Mouse (Mus musculus) left cerebral cortex, adult 2 months (tissue): ENCODE data around the gene Usp11. TPM values are rescaled to one million over a fixed set of nuclear protein-coding genes. Genes with fewer than 3 reads are reported as not detected.
A peak's percentile ranks its signal among the peaks of the same experiment; 100 is the strongest.

ENCODE experiments used
- DNase-seq, 2 experiments: peaks; one replicate each; pipeline ENCODE4 v3.0.0; 2021 to 2022; ENCODE audit warnings: low spot score in 2 of 2, mixed read lengths in 1 of 2; ENCODE audit errors: extremely low spot score in 1 of 2
- H3K27ac ChIP-seq: fragments of 200-600 bp; 2 replicates; pipeline ENCODE4 v1.8.1; 2022
- H3K4me3 ChIP-seq: fragments of 200-600 bp; 2 replicates; pipeline ENCODE4 v1.8.1; 2022
- CTCF ChIP-seq: fragments of 200-600 bp; IDR thresholded peaks from 2 replicates; pipeline ENCODE4 v1.8.1; 2022; ENCODE audit warnings: antibody characterized with exemption, mild to moderate bottlenecking, moderate library complexity
- intact Hi-C: fragments of 180-260 bp; cut with DNase I; formaldehyde crosslinking; loops from one replicate; pipeline ENCODE4 v1.15.1; 2025
- long read RNA-seq, 2 experiments: library from polyadenylated mRNA; stranded (forward); transcript quantifications; one replicate each; pipeline ENCODE4 v2.0.0; 2021; ENCODE audit warnings: borderline mapping rate in 2 of 2
- total RNA-seq, 2 experiments: library from RNA; stranded (reverse); gene quantifications; 2 replicates each; pipeline ENCODE4 v1.2.3; 2021

Usp11 gene
- total RNA-seq, result 100 to 1,000 TPM; 103 to 106 TPM
- long read RNA-seq, experiment 1, transcript Usp11-201 (21 exons, 3,467 nt), result major isoform, 158 of 195 reads
- long read RNA-seq, experiment 1, partial matches to known transcripts, result 9 of 195 reads
- long read RNA-seq, experiment 1, other reads (novel, unspliced or antisense), result 28 of 195 reads
- long read RNA-seq, experiment 2, transcript Usp11-201 (21 exons, 3,467 nt), result major isoform, 132 of 162 reads
- long read RNA-seq, experiment 2, partial matches to known transcripts, result 16 of 162 reads
- long read RNA-seq, experiment 2, other reads (novel, unspliced or antisense), result 14 of 162 reads

DNA sequence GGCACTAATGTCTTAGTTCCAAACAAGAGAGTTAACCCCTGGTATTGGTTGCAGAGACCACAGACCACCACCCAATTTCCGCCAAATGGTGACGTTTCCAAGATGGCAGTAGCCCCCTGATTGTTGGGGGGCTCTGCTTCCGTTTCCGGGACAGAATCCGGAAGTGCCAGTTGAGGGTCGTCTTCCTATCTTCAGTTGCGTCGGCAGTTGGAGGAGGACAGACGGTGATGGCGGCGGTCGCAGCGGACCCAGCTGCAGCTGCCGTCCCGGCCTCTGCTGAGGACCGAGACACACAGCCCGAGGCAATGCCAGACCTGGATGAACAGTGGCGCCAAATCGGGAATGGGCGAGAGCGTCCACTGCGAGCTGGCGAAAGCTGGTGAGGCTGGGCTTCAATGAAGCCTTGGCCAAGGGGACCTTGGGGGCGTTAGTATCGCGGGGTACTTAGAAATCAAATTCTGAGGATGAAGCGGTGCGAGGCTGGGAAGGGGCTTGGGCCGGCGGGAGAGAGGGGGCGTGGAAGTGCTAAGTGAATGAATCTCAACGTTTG lies at the start of gene Usp11:
Usp11 (plus strand) TSS at position 166 of the 550 bp plus-strand sequence.
- TF ChIP-seq CTCF, result no peak
- intact Hi-C loops, result loop anchor here (2.0 to 5.0 kb wide), 2 partner anchors 15 to 68 kb away; no protein-coding TSS in a partner anchor
- Histone ChIP-seq H3K27ac (peak within 1 kb of the TSS; percentile 87), H3K4me3 (peak within 1 kb of the TSS; percentile 59)
- peak; percentile 25 to 37 for DNase-seq

DNA sequence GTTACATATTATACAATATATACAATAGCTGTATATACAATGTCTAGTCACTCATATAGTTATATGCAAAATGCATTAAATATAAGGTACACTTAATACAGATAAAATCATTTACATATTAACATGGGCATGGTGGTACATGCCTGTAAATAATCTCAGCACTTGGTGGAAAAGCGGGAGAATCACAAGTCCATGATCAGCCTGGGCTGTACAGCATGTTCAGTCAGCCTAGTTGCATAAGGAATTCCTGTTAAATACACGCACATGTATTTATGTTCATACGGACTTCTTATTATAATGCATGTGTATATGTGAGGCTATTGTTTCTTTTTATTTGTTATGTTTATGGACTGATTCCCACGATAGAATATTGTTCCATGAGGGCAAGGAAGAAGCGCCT lies 46.1 kb upstream of the Usp11 start:
- intact Hi-C loops, result no loop called here
- TF ChIP-seq CTCF, result no peak
- DNase-seq, result no peak
- H3K4me3 ChIP-seq, result peak overlapping the region; percentile 57
- no peak overlapping the region for H3K27ac ChIP-seq

DNA sequence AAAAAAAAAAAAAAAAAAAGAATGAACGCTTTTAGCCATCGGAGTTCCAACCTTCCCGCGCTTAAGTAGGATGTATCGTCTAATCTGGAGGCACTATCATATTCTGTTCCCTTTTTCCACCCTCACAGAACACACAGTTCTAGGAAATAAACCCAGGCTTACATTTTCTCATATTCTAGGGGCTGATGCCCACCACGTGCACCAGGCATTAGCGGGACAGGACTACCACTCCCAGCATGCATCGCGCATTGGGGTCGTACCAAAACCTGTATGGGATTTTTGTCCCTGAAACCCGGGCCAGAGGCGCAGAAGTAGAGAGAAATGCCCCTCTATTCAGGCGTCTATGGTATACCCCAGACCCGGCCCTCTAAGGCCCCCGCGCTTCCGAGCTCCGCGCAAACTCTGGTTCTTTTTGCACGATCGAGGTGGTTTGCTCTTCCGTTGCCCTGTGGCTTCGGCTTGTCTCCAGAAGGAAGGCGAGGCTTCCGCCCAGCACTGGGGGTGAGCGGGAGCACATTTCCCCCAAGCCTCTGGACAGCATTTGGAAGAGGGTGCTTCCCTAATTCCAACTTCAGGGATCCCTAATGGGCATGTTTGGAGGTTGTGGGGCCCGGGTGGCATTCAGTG lies 45.6 kb upstream of the Usp11 start, which contains the start of gene Uba1:
Uba1 (plus strand) TSS at position 301 of the 627 bp plus-strand sequence.
- no peak for TF ChIP-seq CTCF
- DNase-seq, result peak; percentile 71 to 82
- intact Hi-C loops, result no loop called here
- peak within 1 kb of the TSS; percentile 57 for H3K4me3 ChIP-seq
- 0 out of 2 replicates have a peak within 1 kb of the TSS, but pooled peaks have one; percentile 38 for H3K27ac ChIP-seq

DNA sequence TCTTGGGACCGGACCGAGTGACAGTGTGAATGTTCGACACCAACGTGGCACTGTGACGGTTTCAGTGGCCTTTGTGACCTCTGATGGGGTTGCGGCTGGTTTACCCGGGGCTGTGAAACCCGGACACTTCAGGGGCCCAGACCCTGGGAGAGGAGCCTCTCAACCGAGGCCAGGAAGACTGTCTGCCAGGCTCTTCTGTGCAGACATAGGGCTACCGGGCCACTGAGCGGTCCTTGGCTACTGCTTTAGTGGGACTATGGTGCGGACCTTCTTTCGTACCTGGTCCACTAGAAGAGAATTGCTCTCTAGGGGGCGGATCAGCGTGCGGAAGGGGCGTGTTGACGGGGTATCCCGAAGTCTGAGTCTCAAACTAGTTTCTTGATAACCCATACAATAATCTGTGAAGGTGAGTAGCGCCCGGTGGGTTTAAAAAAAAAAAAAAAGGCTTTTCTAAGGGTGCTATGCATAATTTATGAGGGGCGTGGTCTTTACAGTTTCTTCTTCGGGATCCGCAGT lies 44.8 kb upstream of the Usp11 start:
- no peak for DNase-seq
- no peak overlapping the region for H3K27ac ChIP-seq
- peak overlapping the region; percentile 57 for H3K4me3 ChIP-seq
- intact Hi-C loops, result no loop called here
- no peak for TF ChIP-seq CTCF

DNA sequence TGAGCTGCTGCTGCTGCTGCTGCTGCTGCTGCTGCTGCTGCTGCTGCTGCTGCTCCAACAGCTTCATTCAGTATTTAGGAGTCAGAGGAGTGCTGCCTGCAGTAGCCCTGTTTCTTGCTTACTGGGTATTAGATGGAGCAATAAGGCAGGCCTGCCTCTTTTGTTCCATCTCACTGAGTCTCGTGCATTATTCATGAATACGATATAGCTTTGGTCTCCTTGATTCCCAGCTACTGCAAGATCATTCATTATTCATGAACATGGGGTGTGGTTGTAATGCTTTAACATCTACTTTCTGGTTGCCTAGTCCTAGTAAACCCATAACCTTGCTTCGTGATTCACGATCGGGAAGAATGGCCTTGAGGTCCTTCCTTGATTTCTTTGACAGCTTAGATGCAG lies 41.4 kb upstream of the Usp11 start:
- no peak for TF ChIP-seq CTCF
- no peak overlapping the region for H3K27ac ChIP-seq
- DNase-seq, result no peak
- intact Hi-C loops, result loop anchor here (2.0 to 5.0 kb wide), 3 partner anchors 110 to 285 kb away; no protein-coding TSS in a partner anchor
- no peak overlapping the region; the same call in 1 of the 2 replicates for H3K4me3 ChIP-seq

DNA sequence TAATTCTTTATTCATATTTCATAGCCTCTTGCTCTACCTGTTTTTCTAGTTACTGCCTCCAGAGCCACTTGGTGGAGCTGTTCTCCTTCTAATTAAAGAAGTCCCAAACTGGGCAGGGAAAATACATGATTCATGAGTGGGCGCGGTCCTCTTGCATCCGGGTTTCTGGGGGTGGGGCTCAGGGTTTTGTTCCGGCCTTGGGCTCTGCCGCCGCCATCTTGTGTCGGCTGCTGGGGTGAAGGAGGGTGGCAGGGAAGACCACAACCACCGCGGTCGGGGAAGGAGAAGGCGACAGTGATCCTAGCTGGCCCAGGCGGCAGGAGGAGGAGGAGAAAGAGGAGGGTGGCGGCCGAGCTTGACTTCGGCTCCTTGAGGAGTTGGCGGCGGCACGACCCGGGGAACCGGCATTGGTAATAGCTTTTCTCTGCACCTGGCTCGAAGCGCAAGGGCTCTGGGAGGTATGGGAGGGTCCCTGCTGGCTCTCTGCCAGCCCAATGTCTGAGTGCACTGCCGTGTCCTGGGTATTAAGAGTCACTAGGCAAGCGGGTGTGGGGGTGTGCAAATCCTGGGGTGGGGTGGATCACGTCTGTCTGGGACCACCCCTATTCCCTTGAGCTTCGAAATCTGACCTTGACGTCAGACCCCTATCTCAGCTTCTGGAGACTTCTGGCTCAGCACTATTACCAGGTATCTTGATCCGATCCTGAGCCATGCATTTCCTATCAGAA lies 40.8 kb upstream of the Usp11 start:
- intact Hi-C loops, result loop anchor here (2.0 to 5.0 kb wide), 3 partner anchors 109 to 284 kb away; no protein-coding TSS in a partner anchor
- peak overlapping the region; percentile 60 for H3K27ac ChIP-seq
- peak; percentile 70 to 80 for DNase-seq
- TF ChIP-seq CTCF, result peak; percentile 62
- peak overlapping the region; percentile 56 for H3K4me3 ChIP-seq

DNA sequence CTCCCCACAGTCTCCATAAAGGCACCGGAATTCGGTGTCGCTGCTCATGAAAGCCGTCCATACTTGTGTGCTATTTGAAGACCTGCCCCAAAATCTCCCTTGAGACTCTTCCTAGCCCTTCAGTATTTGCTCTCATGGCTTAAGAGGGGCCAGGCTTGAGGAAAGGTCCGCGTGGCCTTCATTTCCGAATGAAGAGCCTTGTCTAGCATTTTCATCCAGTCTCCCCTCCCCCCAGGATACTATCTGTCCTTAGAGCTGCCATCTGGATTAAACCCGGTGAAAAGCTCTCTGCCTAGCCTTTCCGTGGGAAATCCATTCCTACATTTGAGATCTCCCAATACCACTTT lies 40.3 kb upstream of the Usp11 start:
- TF ChIP-seq CTCF, result no peak
- intact Hi-C loops, result loop anchor here (2.0 to 5.0 kb wide), 3 partner anchors 109 to 284 kb away; no protein-coding TSS in a partner anchor
- Histone ChIP-seq H3K27ac (peak overlapping the region; percentile 60), H3K4me3 (peak overlapping the region; percentile 56)
- DNase-seq, result no peak

DNA sequence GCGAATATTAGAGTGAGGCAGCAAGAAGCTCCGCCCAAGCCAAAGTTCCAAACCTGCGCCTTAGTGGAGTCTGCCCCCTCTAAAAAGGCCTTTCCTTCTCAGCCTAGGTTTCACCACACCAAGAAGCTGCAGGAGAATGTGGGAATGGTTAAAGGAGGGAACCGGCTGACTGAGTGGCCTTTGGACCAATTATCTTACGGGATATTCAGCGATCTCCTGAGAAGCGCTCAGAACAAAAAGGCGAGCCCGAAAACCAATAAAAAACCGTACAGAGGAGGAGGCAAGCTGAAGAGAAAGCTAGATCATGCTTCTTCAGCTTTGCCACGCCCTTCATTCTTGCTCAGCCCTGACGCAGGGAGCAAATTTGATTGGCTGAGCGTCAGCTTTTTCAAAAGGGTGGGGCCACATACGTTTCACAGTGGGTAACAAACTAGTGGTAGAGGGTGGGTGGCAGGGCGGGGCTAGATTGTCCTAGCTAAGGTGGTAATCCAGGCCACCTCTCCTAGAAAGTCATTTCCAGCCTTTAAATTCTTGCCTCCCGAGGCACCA lies 16.1 kb upstream of the Usp11 start, which contains the start of gene Cdk16:
Cdk16 (plus strand) TSS at position 436 of the 549 bp plus-strand sequence.
- no peak for TF ChIP-seq CTCF
- H3K4me3 ChIP-seq, result peak within 1 kb of the TSS; percentile 74

DNA sequence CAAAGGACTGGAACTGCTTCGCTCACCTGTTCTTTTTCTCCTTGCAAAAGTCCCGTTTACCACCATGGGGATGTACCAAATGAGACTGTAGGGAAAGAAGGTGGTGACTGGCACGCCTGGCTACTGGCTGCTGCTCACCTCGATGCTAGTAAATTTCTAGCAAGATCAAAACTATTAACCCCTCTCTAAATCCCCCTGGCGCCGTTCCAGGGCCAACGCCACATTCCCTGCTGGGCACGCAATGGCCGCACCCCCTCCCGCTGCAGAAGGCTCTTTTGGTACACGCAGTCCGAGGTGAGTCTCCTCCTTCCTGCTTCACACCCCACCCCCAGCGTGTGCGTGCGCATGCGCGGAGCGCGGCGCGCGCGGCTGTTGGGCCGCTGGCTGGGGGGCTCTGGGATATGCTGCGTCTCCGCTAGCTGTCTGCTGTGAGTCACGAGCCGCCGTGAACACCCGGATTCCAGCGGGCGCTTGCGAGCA lies 15.6 kb upstream of the Usp11 start:
- Histone ChIP-seq H3K27ac (peak overlapping the region; percentile 97), H3K4me3 (peak overlapping the region; percentile 74)
- intact Hi-C loops, result loop anchor here (2.0 kb wide), 1 partner anchor 17 kb away; no protein-coding TSS in a partner anchor
- DNase-seq, result peak; percentile 83 to 84
- TF ChIP-seq CTCF, result no peak

More for the DNA sequence above, 16.1 kb upstream of the Usp11 start, which contains the start of gene Cdk16:
- peak within 1 kb of the TSS; percentile 97 for H3K27ac ChIP-seq
- DNase-seq, result peak; percentile 74 to 81
- intact Hi-C loops, result loop anchor here (2.0 kb wide), 1 partner anchor 17 kb away; no protein-coding TSS in a partner anchor

DNA sequence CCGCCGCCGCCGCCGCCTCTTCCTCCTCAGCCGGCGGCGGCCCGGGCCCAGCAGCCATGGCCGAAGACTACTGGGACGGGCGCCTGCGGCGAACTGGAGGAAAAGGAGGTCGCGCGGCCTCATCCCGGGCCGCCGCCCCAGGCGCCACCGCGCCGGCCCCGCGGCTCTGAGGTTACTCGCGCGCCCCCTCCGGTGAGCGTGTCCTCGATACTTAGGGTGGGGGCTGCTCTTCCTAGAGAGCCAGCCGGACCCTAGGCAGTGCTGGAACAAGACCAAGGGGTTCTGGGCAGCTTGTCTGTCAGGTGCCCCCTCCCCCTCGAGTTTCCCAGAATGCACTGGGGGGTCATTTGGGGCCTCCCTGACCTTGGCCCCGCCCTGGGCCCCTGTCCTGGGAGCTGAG lies 15.1 kb upstream of the Usp11 start:
- DNase-seq, result peak; percentile 24 to 32
- H3K27ac ChIP-seq, result peak overlapping the region; percentile 97
- TF ChIP-seq CTCF, result peak; percentile 24; the same call in 1 of the 2 replicates
- intact Hi-C loops, result loop anchor here (2.0 kb wide), 1 partner anchor 16 kb away; no protein-coding TSS in a partner anchor
- peak overlapping the region; percentile 74 for H3K4me3 ChIP-seq
